Mouse (Mus musculus) intestine, postnatal 0 days (tissue): Measurements from ENCODE around the gene Agap3. TPM values are rescaled to one million over a fixed set of nuclear protein-coding genes. Genes with fewer than 3 reads are reported as not detected.

Source experiments
- ATAC-seq: fragments of 200-750 bp; cut with Nextera tagmentation; 2 replicates; pipeline ENCODE4 v1.8.0; 2017; ENCODE audit warnings: mild to moderate bottlenecking, moderate TSS enrichment, moderate library complexity
- H3K27ac ChIP-seq: fragments of 300-500 bp; sonication (generic); 2 replicates; pipeline ENCODE4 v1.5.1; 2014; ENCODE audit warnings: mild to moderate bottlenecking, low read depth, low read length, moderate library complexity
- H3K27me3 ChIP-seq: fragments of 300-500 bp; sonication (generic); replicated peaks from 2 replicates; pipeline ENCODE4 v1.6.1; 2014; ENCODE audit warnings: low read length, mixed read lengths; ENCODE audit not compliant: control insufficient read depth, insufficient read depth
- H3K36me3 ChIP-seq: fragments of 300-500 bp; sonication (generic); 2 replicates; pipeline ENCODE4 v1.6.1; 2014; ENCODE audit warnings: mild to moderate bottlenecking, moderate library complexity; ENCODE audit not compliant: control insufficient read depth, insufficient read depth
- H3K4me1 ChIP-seq: fragments of 300-500 bp; sonication (generic); replicated peaks from 2 replicates; pipeline ENCODE4 v1.6.1; 2014; ENCODE audit warnings: antibody characterized with exemption, low read length, mixed read lengths; ENCODE audit not compliant: control insufficient read depth, insufficient read depth
- H3K4me2 ChIP-seq: fragments of 300-500 bp; sonication (generic); replicated peaks from 2 replicates; pipeline ENCODE4 v1.6.1; 2014; ENCODE audit warnings: low read depth, mild to moderate bottlenecking, moderate library complexity
- H3K4me3 ChIP-seq: fragments of 300-500 bp; sonication (generic); 2 replicates; pipeline ENCODE4 v1.5.1; 2014; ENCODE audit warnings: low read depth, low read length
- H3K9ac ChIP-seq: fragments of 300-500 bp; sonication (generic); 2 replicates; pipeline ENCODE4 v1.6.1; 2014; ENCODE audit warnings: mild to moderate bottlenecking, low read depth, low read length
- H3K9me3 ChIP-seq: fragments of 300-500 bp; sonication (generic); 2 replicates; pipeline ENCODE4 v1.6.1; 2016; ENCODE audit warnings: mixed run types; ENCODE audit not compliant: control insufficient read depth
- CTCF ChIP-seq: sonication (generic); IDR thresholded peaks from 2 replicates; pipeline ENCODE4 v1.5.1; 2016; ENCODE audit warnings: low read depth, mild to moderate bottlenecking, control low read depth, antibody characterized with exemption, moderate library complexity
- WGBS: fragments of 180-500 bp; shearing (Covaris S2); extraction: QIAGEN DNeasy Blood & Tissue Kit; methylation state at CpG from one replicate; pipeline ENCODE4 v1.1.7; 2014; 5-methylcytosine and 5-hydroxymethylcytosine counted together
- polyA plus RNA-seq: library from polyadenylated mRNA; unstranded; fragments of >200 nt; fragmentation: Nextera tagmentation; extraction: Ambion mirVana; gene quantifications from 2 replicates; pipeline ENCODE4 v1.2.1, GENCODE M21; 2015

The Agap3 gene
- polyA plus RNA-seq, 1 experiment from 2014 or later, result 14.9 TPM

DNA sequence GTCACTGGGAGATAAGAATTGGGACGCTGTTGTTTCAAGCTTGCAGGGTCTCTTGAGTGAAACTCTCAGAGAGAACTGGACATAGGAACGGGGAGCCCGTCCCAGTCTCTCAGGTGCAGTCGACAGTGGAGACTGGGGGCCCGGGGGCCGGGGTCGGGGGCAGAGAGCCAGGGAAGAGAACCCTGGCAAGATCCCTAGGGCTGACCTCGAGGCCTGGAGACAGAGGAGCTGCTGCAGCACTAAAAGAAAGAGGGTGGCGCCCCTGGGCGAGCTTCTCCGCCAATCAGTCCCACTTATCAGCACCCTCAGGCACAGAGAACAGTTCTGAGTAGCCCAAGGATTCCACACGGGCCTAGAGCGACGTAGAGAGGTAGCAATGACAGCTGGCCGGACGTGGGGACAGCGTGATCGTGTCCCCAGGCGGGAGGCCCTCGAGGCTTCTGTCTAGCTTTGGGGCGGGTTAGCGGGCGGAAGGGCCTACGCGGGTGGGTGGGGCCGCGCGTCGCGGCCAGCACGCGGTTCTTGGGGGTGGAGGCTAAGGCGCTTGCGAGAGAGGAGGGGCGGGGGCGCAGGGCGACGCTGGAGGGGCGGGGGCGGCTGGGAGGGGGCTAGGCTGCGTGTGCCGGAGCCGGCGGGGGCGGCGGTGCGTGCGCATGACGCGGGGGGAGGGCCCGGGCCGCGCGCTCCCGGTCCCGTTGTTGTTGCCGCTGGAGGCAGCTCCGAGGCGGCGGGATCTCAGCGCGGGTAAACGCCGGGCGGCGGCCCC, 530 bp upstream of the Agap3 start:
- no peaks in the 10 kb centered on the region for H3K36me3 ChIP-seq
- 7% methylated on average over 23 of the region's 66 CpGs for WGBS
- peak overlapping the region; percentile 86 for H3K27ac ChIP-seq
- no peaks in the 10 kb centered on the region for H3K9me3 ChIP-seq
- H3K4me1 ChIP-seq, result 0 out of 2 replicates have a peak, but pooled peaks cover 8% of the 10 kb centered on the region
- peak overlapping the region; percentile 78 for H3K9ac ChIP-seq
- no peak for TF ChIP-seq CTCF
- H3K27me3 ChIP-seq, result no peaks in the 10 kb centered on the region
- peak overlapping the region; percentile 99 for H3K4me2 ChIP-seq
- peak overlapping the region; percentile 72 for H3K4me3 ChIP-seq
- ATAC-seq, result peak; percentile 77

- Histone ChIP-seq H3K4me2 (peak overlapping the region; percentile 99), H3K9me3 (no peaks in the 10 kb centered on the region), H3K27ac (peak overlapping the region; percentile 86; the same call in 1 of the 2 replicates), H3K27me3 (no peaks in the 10 kb centered on the region), H3K36me3 (no peaks in the 10 kb centered on the region), H3K4me3 (peak overlapping the region; percentile 72), H3K4me1 (0 out of 2 replicates have a peak, but pooled peaks cover 8% of the 10 kb centered on the region), H3K9ac (peak overlapping the region; percentile 78)
- no peak; the same call in 1 of the 2 replicates for TF ChIP-seq CTCF
- WGBS, result 1% methylated on average over 28 of the region's 29 CpGs
- no peak for ATAC-seq
Measured at GRCm38 (mm10) chr5:24452691-24453233, 785 bp downstream of the Agap3 start.

- no peak for TF ChIP-seq CTCF
- Histone ChIP-seq H3K4me3 (peak overlapping the region; percentile 72), H3K4me2 (peak overlapping the region; percentile 99), H3K36me3 (peaks cover 6% of the 10 kb centered on the region; the same call in 1 of the 2 replicates), H3K27ac (no peak overlapping the region), H3K9me3 (no peaks in the 10 kb centered on the region), H3K9ac (no peak overlapping the region), H3K4me1 (0 out of 2 replicates have a peak, but pooled peaks cover 5% of the 10 kb centered on the region), H3K27me3 (no peaks in the 10 kb centered on the region)
- 30% methylated on average over 5 of the region's 5 CpGs for WGBS
- no peak for ATAC-seq
Measured at GRCm38 (mm10) chr5:24453283-24453984, 1.5 kb downstream of the Agap3 start.

DNA sequence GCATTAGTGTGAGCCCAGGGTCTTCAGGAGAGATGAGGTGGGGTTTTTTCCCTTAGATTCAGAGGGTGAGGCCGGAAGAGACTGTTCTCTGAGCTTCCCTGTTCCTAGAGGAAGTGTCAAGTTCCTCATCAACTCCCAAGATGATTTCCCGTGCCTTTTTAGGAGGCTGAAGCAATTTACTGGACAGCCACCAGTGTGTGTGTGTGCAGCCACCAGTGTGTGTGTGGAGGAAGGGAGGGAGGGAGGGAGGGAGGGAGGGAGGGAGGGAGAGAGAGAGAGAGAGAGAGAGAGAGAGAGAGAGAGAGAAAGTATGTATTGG, 2.0 kb downstream of the Agap3 start:
- ATAC-seq, result no peak
- Histone ChIP-seq H3K4me3 (no peak overlapping the region), H3K4me1 (0 out of 2 replicates have a peak, but pooled peaks cover 5% of the 10 kb centered on the region), H3K27ac (no peak overlapping the region), H3K4me2 (peak overlapping the region; percentile 99), H3K9ac (no peak overlapping the region), H3K36me3 (peaks cover 11% of the 10 kb centered on the region; the same call in 1 of the 2 replicates), H3K27me3 (no peaks in the 10 kb centered on the region), H3K9me3 (no peaks in the 10 kb centered on the region)
- no peak for TF ChIP-seq CTCF
- 27% methylated on average over 2 of the region's 2 CpGs for WGBS

DNA sequence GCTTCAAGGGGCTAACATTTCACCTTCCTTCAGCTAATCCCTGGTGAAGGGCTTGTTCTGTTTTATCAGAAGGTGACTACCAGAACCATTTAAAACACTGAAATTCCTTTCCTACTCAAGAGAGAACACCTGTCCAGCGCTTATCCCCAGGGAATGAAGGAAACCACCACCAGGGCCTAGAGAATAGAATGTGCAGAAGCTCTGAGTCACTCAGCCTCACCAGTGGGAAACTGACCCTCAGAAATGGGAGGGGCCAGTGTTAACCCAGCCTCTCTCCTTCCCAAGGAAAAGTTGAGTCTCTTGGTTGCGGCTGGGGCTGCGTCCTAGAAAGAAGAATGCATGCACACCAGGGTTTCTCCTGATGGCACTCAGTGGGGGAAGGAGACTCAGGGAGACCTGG, 3.1 kb downstream of the Agap3 start:
- Histone ChIP-seq H3K27me3 (no peaks in the 10 kb centered on the region), H3K4me3 (no peak overlapping the region), H3K36me3 (peaks cover 15% of the 10 kb centered on the region; the same call in 1 of the 2 replicates), H3K9me3 (no peaks in the 10 kb centered on the region), H3K4me2 (no peak overlapping the region), H3K9ac (no peak overlapping the region), H3K4me1 (0 out of 2 replicates have a peak, but pooled peaks cover 5% of the 10 kb centered on the region), H3K27ac (0 out of 2 replicates have a peak overlapping the region, but pooled peaks have one; percentile 23)
- ATAC-seq, result no peak
- 72% methylated on average over 3 of the region's 3 CpGs for WGBS
- TF ChIP-seq CTCF, result no peak

DNA sequence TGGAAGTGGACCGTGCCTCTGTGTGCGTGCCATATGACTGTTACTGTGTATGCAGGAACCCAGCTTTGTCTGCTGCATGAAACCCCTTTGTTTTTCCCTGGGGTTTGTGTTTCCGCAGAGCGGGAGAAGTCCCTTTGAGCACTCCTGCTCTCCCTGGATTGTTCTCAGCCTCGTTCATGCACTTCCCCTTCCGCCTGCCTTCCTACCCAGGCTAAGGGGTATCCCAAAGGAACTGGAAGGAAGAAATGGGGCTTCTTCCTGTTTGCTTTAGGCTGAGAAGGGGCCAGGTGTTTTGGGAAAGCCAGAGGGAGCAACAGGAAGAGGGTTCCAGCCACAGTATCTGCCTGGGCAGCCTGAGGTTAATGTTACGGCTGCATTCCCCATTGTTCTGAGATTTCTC, 3.6 kb downstream of the Agap3 start:
- no peak overlapping the region for H3K4me2 ChIP-seq
- 65% methylated on average over 7 of the region's 7 CpGs for WGBS
- H3K27ac ChIP-seq, result 0 out of 2 replicates have a peak overlapping the region, but pooled peaks have one; percentile 23

More for the DNA sequence above, 3.6 kb downstream of the Agap3 start:
- H3K36me3 ChIP-seq, result peaks cover 15% of the 10 kb centered on the region; the same call in 1 of the 2 replicates
- no peaks in the 10 kb centered on the region for H3K27me3 ChIP-seq
- no peak for ATAC-seq
- H3K4me3 ChIP-seq, result no peak overlapping the region
- 0 out of 2 replicates have a peak, but pooled peaks cover 5% of the 10 kb centered on the region for H3K4me1 ChIP-seq
- H3K9ac ChIP-seq, result no peak overlapping the region
- no peaks in the 10 kb centered on the region for H3K9me3 ChIP-seq
- no peak for TF ChIP-seq CTCF
